Mouse (Mus musculus) large intestine, adult 2 months (tissue): Measurements from ENCODE around the gene Zfp319. TPM values are rescaled to one million over a fixed set of nuclear protein-coding genes. Genes with fewer than 3 reads are reported as not detected.

Source experiments
- DNase-seq: peaks from one replicate; pipeline ENCODE4 v3.0.0-alpha.2; 2012; ENCODE audit warnings: low read depth, low spot score
- WGBS: fragments of 180-500 bp; shearing (Covaris S2); methylation state at CpG from one replicate; pipeline ENCODE4 v1.1.7; 2018; 5-methylcytosine and 5-hydroxymethylcytosine counted together
- polyA plus RNA-seq: library from polyadenylated mRNA; depleted of rRNA; stranded (reverse); fragments of >200 nt; gene quantifications from 2 replicates; pipeline ENCODE4 v1.2.3, GENCODE M21; 2012

Zfp319 gene
- polyA plus RNA-seq, 1 experiment, result 4.8 TPM

DNA sequence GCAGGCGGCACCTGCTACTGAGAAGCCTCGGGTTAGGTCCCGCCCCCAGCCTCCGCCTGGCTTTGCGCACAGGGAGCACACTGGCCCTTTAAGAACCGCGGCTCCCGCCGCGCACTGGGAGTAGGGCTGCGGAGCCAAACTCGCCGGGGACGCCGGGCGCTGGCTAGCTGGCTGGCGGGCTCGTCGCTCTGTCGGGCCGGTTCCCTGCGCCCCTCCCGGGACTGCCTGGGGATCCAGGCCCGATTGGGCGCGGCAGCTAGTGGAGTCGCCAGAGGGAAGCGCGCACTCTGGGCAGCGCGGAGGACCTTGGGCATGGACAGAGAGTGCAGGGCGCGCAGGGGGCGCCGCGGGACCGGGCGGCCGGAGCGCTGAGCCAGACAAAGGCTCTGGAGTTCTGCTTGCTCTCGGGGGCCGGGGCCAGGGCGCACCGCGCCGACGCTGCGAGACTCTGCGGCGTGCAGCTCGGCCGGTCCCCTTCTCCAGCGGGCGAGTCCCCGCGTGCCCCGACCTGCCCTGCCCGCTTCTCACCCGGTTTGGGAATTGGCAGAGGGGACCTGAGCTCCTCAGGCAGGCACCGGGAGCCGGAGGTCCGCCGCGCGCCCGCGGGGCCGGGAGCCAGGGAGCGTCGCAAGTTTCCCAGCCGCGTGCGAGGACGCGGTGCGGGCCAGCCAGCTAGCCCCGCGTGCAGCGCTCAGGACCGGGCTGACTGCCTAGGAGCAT, 20.6 kb upstream of the Zfp319 start, which contains the start of gene Mmp15:
Gene Mmp15 (plus strand): TSS at position 118 of the 720 bp plus-strand sequence.
- no peak for DNase-seq
- under 1% methylated on average over 80 of the region's 80 CpGs for WGBS

DNA sequence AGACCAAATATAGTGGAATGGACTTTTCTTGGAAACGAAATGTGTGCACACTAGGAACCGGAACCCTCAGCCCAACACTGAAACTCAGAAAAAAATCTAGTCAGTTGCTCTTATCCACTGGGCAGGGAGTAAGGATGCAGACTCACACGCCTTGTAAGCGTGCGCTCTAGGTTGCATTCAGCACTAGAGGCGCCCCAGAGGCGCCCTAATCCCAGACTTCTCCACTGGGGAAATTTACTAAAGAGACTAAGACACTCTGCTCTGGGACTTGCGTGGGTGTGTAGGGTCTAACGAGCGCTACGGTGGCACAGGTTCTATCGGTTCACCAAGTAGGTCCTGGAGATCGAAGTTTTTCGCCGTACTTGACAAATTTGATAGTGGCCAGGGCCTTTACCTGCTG, 19.7 kb upstream of the Zfp319 start:
- DNase-seq, result no peak
- WGBS, result 4% methylated on average over 15 of the region's 15 CpGs

DNA sequence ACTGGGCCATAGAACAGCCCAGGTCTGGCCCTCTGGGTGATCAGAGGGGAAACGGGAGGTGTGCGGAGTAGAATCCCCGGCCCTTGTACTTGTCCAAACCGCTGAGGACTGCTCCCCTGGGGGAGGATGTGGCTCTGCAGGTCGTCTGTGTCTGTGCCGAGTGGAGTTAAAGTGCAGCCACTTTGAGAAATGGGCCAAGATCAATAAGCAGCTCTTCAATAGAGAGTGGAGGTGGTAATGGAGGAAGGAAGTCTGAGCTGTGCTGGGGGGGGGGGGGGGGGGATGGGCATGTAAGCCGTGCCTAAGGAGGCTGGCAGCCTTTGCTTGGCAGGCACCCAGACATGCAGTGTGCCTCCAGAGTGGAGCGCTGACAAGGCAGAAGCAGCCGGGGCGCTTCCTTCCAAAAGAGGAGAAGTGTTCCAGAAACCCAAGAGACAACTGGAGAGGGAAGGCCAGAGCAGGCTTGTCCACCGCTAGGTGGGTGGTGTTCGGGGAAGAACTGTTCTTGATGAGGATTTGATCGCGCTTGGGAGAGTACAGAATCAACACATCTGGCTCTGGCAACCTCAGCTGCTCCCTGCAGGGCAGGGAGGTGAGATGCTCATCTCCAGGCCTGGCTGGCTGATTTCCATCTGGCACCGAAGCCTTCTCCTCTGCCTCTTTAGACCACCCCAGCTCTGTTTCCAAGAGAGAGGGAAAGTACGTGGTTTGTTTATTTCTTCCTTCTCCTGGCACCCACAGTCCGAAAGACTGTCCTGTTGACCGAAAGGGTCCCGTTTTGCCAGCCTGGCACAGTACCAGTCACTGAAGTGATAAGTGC, 17.3 kb upstream of the Zfp319 start:
- DNase-seq, result no peak
- 16% methylated on average over 19 of the region's 19 CpGs for WGBS

DNA sequence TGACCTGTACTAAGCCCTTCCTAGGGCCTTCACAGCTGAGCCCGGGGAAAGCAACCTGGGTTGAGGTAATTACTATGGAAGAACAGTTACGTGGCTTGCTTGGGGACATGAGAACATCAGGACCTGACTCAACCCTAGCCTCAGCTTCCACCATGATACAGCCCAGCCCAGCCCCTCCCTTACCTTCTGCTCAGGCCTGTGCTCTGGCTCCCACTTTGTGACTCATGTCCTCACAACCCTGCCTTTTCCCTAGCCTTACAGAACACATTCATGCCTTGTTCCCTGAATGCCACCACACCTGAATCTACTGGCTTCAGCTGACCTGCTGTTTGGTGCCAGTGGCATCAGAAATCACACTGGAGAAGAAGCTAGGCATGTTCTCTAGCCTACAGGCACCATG, 16.6 kb upstream of the Zfp319 start:
- no peak for DNase-seq
- WGBS, result 82% methylated on average over 2 of the region's 2 CpGs

DNA sequence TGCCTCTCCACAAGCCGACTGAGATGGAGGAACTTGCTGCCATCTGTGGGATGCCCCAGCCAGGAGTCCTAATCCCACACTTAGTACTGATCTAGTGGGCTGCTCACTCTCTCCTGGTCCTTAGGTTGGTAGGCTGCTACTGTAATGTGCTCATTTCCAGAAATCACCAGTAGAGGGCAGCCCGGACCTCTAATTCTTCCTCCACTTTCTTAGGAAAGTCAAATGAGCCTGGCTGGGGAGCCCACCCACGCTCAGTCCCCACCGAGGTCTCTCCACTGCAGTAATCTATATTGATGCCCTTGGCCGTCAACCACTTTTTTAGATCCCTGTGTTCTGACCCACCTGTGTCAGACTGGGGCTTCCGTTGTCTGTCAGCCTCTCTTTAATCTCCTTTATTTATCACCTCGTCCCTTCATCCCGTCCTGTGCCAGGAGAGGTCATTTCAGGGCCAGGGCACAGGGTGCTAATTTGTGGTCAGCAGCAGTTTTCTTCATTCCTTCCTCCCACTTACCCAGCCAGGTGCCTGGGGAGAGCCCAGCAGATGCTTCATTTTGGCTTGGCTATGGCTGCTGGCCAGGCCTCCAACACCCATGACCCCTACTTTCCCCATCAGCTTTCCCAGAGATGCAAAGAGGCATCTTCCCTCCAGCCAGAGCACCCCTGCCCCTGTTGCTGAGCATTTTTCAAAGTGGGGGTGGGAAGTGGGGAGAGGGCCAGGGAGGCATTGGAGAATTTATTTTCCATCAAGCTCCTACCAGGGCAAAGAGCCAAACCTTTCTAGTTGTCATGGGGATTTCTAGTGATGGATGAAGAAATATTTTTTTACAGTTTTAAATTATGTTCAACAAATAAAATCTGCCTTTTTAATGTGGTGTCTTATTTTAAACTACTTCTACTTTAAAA, 15.1 kb upstream of the Zfp319 start:
- no peak for DNase-seq

DNA sequence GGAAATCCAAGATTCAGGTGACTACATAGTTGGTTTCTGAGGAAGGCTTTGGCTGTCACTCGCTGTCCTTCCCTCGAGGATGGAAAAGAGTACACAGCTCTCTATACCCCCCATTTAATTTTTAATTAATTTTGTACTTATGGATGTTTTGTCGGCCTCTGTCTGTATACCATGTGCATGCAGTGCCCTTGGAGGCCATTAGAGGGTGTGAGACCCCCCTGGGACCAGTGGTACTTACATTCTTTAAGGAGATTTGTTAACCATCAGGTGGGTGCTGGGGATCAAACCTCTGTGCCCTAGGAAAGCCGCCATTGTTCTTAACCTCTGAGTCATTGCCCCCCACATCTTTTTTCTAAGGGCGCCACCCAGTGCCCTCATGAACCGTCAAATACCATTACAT, 12.9 kb upstream of the Zfp319 start:
- 86% methylated on average over 6 of the region's 6 CpGs for WGBS
- DNase-seq, result no peak

More for the DNA sequence above, 15.1 kb upstream of the Zfp319 start:
- WGBS, result 40% methylated on average over 8 of the region's 8 CpGs

DNA sequence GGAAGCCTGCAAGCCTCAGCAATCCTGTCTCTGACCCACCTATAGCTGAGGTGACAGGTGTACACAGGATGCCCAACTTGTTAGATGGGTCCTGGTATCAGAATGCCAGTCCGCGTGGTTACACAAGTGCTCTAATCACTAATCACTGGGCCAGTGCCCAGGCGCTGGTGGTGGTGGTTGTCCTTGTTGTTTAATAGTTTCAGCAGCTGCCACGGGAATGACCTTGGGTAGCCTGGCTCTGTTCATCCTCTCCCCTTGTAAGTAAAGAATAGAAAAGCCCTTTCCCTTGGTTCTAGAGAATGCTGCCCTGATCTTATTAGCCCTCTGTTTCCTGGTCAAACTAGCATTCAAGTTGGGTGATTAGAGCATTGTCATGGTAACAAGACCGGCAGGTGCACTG, 10.0 kb upstream of the Zfp319 start:
- WGBS, result 41% methylated on average over 5 of the region's 5 CpGs
- DNase-seq, result no peak

DNA sequence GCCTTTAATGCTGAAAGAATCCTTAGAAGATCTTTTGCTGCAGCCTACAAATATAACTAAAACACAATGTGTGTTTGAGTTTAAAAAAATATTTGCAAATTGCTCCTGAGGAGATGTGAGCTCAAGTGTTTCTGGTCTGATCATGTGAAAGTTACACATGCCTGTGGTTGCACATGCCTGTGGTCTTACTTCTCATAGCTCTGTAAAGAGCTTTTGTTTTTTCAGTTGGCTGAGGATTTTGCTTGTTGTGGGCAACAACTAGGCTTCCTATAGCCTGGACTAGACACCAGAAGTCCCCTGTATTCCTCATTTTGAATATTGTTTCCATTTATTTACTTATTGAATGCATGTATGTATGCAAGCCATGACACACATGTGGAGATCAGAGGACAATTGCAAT, 4.6 kb upstream of the Zfp319 start:
- no peak for DNase-seq

DNA sequence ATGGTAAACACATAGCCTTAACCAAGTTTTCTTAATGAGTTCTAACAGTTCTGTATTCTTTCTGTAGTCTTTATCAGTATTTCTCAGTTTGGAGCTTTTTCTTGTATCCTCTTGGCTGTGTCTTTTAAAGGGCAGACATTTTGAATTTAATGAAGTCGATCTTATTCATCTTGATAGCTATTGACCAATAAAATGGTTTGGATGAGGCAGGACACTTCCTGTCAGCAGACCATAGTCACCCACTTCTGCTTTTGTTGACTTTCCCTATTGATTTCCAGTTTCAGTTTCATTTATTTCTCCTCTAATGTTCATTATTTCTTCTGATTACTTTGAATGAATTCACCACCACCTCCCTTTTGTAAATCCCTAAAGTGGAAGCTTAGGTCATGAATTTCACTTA, 4.0 kb upstream of the Zfp319 start:
- DNase-seq, result no peak
- WGBS, result 54% methylated on average over 1 of the region's 1 CpGs

DNA sequence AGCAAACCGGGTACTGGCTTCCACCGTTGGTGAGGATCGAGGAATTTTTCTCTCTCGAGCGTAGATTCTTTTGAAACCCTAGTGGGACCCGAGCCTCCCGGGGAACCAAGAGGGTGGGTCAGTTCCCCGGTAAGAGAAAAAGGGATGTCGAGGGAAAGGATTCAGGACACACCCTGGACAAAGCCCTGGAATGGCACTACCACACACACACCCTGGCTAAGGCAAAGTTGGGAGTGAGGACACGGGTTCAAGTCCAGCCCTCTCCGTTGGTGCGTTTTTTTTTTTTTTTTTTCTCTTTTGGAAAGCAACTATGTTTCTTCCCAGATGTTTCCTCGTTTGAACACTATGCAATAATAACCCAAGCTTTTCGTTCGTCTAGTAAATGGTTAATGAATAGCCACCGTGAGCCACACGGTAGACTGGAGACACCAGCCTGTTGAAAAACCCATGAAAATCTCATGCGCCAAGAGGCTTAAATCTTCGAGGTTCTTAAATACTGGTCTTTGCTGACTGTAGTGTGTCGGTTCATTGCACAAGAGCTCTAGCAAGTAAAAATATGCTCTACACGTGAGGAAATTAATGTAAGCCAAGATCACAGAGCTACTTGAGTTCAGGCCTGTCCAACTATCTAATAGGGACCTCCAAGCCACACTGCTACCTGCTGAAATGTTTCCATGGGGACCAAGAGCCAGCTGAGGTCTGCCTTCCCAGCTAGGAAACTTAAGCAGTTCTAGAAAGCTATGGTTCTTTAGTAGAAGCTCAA, 868 bp upstream of the Zfp319 start:
- no peak for DNase-seq
- WGBS, result 9% methylated on average over 21 of the region's 21 CpGs

DNA sequence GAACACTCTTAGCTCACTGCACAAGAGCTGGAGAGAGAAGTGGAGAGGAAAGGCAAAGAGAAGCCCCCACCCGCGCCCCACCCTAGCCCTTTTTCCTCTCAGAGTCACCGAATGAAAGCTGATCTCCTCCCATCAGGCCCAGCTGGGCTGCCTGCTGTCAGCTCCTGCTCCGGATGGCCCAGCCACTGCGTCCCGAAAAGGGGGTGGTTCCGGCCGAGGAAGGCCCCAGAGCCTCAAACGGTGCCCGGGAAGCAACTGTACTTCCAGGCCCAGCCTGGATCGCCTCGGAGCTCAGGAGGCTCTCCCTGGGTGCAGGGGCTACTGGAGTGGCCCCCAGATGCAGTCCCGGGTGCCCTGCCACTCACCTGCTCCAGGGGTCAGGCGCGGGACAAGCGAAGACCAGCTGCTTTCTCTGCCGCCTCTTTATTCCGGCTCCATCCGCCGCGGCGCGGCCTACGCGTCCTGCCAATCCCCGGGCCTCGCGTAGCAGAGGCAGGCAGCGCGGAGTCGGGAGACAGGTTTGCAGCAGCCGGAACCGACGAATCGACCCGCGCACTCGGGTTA, 512 bp downstream of the Zfp319 start:
- WGBS, result under 1% methylated on average over 38 of the region's 38 CpGs
- DNase-seq, result no peak

DNA sequence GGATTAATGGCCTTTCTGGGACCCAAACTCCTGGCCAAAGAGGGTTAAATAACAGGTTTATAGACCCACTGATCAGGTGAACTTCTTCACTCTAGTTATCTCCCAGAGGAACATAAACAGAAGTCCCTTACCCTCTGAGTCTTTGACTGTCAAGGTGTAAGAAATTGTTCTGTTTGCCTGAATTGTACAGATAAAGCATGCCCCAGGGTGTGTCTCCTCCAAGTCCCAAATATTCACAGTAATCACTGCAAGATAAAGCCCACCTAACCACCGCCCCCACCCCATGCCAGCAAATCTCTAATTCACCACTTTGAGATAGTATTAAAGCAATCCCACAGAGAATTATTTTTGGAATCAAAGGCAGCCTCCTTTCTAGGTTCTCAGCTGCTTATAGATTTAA, 1.4 kb downstream of the Zfp319 start:
- WGBS, result 56% methylated on average over 1 of the region's 1 CpGs
- no peak for DNase-seq

DNA sequence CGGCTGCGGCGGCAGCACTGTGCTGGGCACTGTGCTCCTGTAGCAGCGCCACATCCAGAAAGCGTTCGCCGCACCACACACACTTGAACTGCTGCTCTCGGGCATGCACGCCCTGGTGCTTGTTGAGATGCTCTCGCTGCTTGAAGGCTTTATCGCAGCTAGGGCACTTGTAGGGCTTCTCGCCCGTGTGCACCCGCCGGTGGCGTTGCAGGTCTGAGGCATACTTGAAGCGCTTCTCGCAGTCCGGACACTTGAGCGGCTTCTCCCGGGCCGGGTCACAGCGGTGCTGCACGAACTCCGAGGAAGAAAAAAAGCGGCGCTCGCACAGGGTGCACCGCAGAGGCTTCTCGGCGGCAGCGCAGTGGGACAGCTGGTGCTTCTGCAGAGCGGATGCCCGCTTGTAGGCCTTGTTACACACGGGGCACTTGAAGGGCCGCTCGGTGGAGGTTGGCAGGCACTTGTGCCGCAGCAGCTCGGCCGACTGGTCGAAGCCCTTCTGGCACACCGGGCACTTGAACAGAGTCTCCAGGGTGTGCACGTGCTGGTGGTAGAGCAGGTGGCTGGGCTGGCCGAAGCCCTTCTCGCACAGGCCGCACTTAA, 3.8 kb downstream of the Zfp319 start:
- WGBS, result 95% methylated on average over 46 of the region's 46 CpGs
- DNase-seq, result no peak

DNA sequence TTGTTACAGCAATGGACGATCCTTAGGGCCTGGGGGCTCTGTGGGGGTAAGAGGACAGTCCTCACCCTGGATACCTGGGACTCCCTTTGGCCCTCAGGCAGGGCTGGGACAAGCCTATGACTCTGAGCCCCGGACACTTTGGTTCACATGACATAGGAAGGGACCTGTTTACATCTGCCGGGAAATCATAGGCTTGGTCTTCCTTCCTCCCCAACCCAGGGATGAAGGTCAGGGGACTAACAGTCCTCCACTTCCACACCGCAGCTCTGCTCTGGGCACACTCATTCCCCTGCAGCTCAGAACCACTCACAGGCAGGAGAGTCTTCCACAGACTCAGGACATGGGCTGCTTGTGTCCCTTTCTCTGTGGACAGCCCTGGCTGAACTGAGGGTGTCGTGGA, 4.9 kb downstream of the Zfp319 start:
- 87% methylated on average over 5 of the region's 5 CpGs for WGBS
- no peak for DNase-seq

DNA sequence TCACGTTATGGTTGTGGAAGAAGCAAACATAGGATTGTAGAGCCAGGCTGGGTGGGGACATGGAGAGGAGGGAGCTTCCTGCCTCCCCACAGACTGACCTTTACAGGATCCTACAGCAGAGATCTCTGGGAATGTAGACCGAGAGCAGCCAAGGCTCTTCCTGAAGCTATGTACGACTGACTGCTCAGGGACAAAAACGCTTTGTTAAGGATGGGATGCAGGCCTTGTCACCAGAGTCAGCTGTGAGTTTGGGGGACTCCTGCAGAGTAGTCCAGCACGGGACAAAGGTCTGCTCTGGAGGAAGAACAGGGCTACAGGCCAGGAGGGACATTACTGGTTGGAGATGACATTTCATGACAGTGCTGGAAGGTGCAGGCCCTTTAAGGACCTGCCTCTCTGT, 7.1 kb downstream of the Zfp319 start:
- WGBS, result 66% methylated on average over 5 of the region's 5 CpGs
- DNase-seq, result no peak

DNA sequence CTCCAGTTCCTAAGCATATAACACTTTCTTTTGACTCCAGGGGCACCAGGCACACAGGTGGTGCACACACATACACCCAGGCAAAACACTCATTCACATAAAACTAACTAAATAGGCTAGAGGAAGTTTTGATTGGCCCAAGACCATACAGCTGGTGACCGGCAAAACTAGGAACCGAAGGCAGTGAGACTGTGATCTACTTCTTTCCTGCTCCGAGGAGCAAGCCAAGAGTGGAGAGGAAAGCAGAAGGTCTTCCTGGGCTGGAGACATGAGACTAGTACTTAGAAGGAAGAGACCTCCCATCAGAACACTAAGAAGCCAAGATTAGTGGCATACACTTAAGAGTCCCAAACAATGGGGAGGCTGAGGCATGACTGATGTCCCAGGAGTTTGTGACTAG, 8.5 kb downstream of the Zfp319 start:
- DNase-seq, result no peak
- WGBS, result 32% methylated on average over 3 of the region's 3 CpGs

DNA sequence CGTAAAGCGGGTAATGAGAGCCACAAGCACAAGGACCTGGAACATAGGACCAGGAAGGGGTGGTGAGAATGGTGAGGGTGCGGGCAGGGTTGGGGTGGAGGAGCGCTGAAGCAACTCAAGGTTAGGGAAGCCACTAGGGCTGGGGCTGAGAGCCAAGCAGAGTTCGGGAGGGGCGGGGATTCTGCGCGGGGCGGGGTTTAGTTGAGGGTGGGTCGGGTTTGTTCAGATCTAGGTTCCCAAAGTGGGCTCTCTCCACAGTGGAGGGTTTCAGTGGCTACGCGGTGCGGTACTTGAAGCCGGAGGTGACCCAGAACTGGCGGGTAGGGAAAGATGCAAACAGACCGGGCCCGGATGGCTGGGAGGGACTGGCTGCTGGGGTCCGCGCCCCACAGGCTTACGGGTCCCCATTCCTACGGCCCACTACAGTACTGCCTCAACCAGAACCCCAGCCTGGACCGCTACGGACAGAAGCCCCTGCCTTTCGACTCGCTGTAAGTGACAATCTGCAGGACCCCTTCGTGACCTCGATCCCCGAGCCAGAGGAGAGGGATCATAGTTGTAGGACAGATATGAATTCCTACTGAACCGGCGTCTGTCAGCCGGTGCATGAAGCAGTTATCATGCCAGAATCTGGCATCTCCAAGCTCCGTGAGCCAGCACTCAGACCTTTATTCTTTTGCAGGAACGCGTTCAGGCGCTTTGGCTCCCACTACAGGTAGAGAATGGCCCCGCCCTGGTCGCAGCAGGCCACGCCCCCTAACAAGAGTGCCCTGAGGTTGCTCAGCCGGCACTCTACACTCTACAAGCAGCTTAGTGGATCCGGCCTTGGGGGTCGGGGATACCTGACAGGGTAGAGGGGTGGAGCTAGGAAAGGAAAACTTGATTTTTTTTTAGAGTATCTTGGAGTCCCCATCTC, 11.3 kb downstream of the Zfp319 start:
- DNase-seq, result no peak

DNA sequence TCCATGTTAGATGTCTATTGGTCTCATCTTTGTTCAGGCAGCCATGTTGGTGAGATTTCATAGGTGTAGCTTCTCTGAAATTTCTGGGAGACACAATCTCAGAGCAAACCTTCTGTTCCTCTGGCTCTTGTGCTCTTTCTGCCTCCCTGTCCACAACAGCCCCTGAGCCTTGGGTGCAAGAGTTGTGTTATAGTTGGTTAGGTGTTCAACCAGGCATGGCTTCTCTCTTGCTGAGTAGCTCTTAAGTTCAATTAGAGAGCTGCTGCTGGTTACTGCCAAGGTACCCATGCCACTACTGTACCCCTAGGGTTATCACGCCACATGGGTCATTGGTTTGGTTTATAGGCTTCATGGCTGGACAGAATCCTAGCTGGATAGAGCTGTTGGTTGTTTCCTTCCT, 16.4 kb downstream of the Zfp319 start:
- 95% methylated on average over 1 of the region's 1 CpGs for WGBS
- DNase-seq, result no peak

More for the DNA sequence above, 11.3 kb downstream of the Zfp319 start:
- WGBS, result 4% methylated on average over 41 of the region's 41 CpGs
